Mouse (Mus musculus) CH12.LX (cell line): Measurements from ENCODE around the gene Gm20388. TPM values are rescaled to one million over a fixed set of nuclear protein-coding genes. Genes with fewer than 3 reads are reported as not detected.

ENCODE experiments used
- DNase-seq: peaks from one replicate; pipeline ENCODE4 v3.0.0-alpha.2; 2013; ENCODE audit errors: extremely low read depth
- H3K27ac ChIP-seq: 2 replicates; pipeline ENCODE4 v1.5.1; 2012; ENCODE audit warnings: low read depth, mild to moderate bottlenecking, control low read depth, moderate library complexity; ENCODE audit not compliant: insufficient read depth
- H3K27me3 ChIP-seq: replicated peaks from 2 replicates; pipeline ENCODE3; 2012; ENCODE audit warnings: inconsistent platforms
- H3K36me3 ChIP-seq, 2 experiments: replicated peaks in 1 of 2; 2 replicates each; pipeline versions ENCODE3 to v1.6.1; 2012; ENCODE audit warnings: inconsistent platforms in 1 of 2, low read length in 1 of 2, mild to moderate bottlenecking in 1 of 2, mixed read lengths in 1 of 2, moderate library complexity in 1 of 2; ENCODE audit not compliant: control insufficient read depth in 1 of 2, insufficient read depth in 1 of 2
- H3K4me1 ChIP-seq, 2 experiments: 2 replicates each; pipeline ENCODE4 v1.6.1; 2012; ENCODE audit warnings: inconsistent platforms in 1 of 2, moderate library complexity in 1 of 2; ENCODE audit not compliant: insufficient read depth in 2 of 2, control insufficient read depth in 1 of 2
- H3K4me2 ChIP-seq: 2 replicates; pipeline ENCODE4 v1.6.1; 2012; ENCODE audit warnings: low read depth, mild to moderate bottlenecking, control low read depth; ENCODE audit not compliant: poor library complexity, insufficient read depth, severe bottlenecking
- H3K4me3 ChIP-seq, 3 experiments: fragments of 150-350 bp in 1 of 3; sonication (generic) in 1 of 3; replicated peaks in 1 of 3; 2 replicates each; pipeline versions ENCODE3 to v1.5.1; 2011 to 2012; ENCODE audit warnings: low read depth in 2 of 3, low read length in 2 of 3, mild to moderate bottlenecking in 2 of 3, moderate library complexity in 2 of 3, control low read depth in 1 of 3, improper control_type of control experiment in 1 of 3, inconsistent platforms in 1 of 3, mixed read lengths in 1 of 3; ENCODE audit not compliant: poor library complexity in 1 of 3
- H3K79me2 ChIP-seq: replicated peaks from 2 replicates; pipeline ENCODE4 v1.6.1; 2012; ENCODE audit warnings: mild to moderate bottlenecking, moderate library complexity; ENCODE audit not compliant: control insufficient read depth, poor library complexity, insufficient read depth, severe bottlenecking; ENCODE audit errors: extremely low read depth
- H3K9ac ChIP-seq: 2 replicates; pipeline ENCODE4 v1.6.1; 2012; ENCODE audit warnings: low read depth, mild to moderate bottlenecking, control low read depth, moderate library complexity; ENCODE audit not compliant: insufficient read depth
- H3K9me3 ChIP-seq: replicated peaks from 2 replicates; pipeline ENCODE3; 2012; ENCODE audit warnings: low read length, inconsistent platforms, mixed read lengths
- BHLHE40 ChIP-seq: IDR thresholded peaks from 2 replicates; pipeline ENCODE4 v1.6.1; 2011; ENCODE audit warnings: mild to moderate bottlenecking, low read depth, low read length, improper control_type of control experiment
- CHD1 ChIP-seq: IDR thresholded peaks from 2 replicates; pipeline ENCODE4 v1.6.1; 2012; ENCODE audit warnings: low read depth, low read length, improper control_type of control experiment, inconsistent platforms
- CHD2 ChIP-seq: IDR thresholded peaks from 2 replicates; pipeline ENCODE4 v1.6.1; 2011; ENCODE audit warnings: low read length, improper control_type of control experiment
- CTCF ChIP-seq, 2 experiments: IDR thresholded peaks in 1 of 2; conservative IDR thresholded peaks in 1 of 2; 2 replicates each; pipeline ENCODE4 v1.5.1; 2011 to 2012; ENCODE audit warnings: low read depth in 2 of 2, low read length in 2 of 2, improper control_type of control experiment in 1 of 2, inconsistent platforms in 1 of 2, mild to moderate bottlenecking in 1 of 2, moderate library complexity in 1 of 2
- E2F4 ChIP-seq: IDR thresholded peaks from 2 replicates; pipeline ENCODE4 v1.6.1; 2011; ENCODE audit warnings: low read depth, low read length, improper control_type of control experiment; ENCODE audit not compliant: insufficient replicate concordance
- ELF1 ChIP-seq: IDR thresholded peaks from 2 replicates; pipeline ENCODE4 v1.6.1; 2014; ENCODE audit warnings: low read depth, mild to moderate bottlenecking, inconsistent platforms, low read length, improper control_type of control experiment
- EP300 ChIP-seq: IDR thresholded peaks from 2 replicates; pipeline ENCODE4 v1.6.1; 2011; ENCODE audit warnings: low read length, improper control_type of control experiment
- ETS1 ChIP-seq: conservative IDR thresholded peaks from 2 replicates; pipeline ENCODE4 v1.6.1; 2012; ENCODE audit warnings: low read depth, mild to moderate bottlenecking, inconsistent platforms, low read length, improper control_type of control experiment, moderate library complexity
- GABPA ChIP-seq: IDR thresholded peaks from 2 replicates; pipeline ENCODE4 v1.6.1; 2012; ENCODE audit warnings: low read depth, low read length, improper control_type of control experiment, inconsistent platforms; ENCODE audit not compliant: insufficient replicate concordance
- HCFC1 ChIP-seq: IDR thresholded peaks from 2 replicates; pipeline ENCODE4 v1.6.1; 2012; ENCODE audit warnings: low read depth, mild to moderate bottlenecking, inconsistent platforms, low read length, improper control_type of control experiment
- IRF4 ChIP-seq: IDR thresholded peaks from 2 replicates; pipeline ENCODE4 v1.6.1; 2014; ENCODE audit warnings: low read depth, mild to moderate bottlenecking, inconsistent platforms, low read length, improper control_type of control experiment
- JUN ChIP-seq: IDR thresholded peaks from 2 replicates; pipeline ENCODE4 v1.6.1; 2011; ENCODE audit warnings: low read depth, mild to moderate bottlenecking, low read length, improper control_type of control experiment, moderate library complexity; ENCODE audit not compliant: insufficient read depth
- JUND ChIP-seq: conservative IDR thresholded peaks from 2 replicates; pipeline ENCODE4 v1.6.1; 2011; ENCODE audit warnings: low read depth, low read length, improper control_type of control experiment
- KAT2A ChIP-seq: IDR thresholded peaks from 2 replicates; pipeline ENCODE4 v1.6.1; 2012; ENCODE audit warnings: low read length, improper control_type of control experiment, inconsistent platforms; ENCODE audit not compliant: insufficient replicate concordance
- MAFK ChIP-seq: IDR thresholded peaks from 2 replicates; pipeline ENCODE4 v1.6.1; 2011; ENCODE audit warnings: low read length, improper control_type of control experiment; ENCODE audit not compliant: insufficient replicate concordance
- MAX ChIP-seq: IDR thresholded peaks from 2 replicates; pipeline ENCODE4 v1.6.1; 2011; ENCODE audit warnings: low read length, improper control_type of control experiment
- MAZ ChIP-seq: IDR thresholded peaks from 2 replicates; pipeline ENCODE4 v1.6.1; 2012; ENCODE audit warnings: low read depth, mild to moderate bottlenecking, inconsistent platforms, low read length, improper control_type of control experiment, moderate library complexity
- MEF2A ChIP-seq: IDR thresholded peaks from 2 replicates; pipeline ENCODE4 v1.6.1; 2014; ENCODE audit warnings: low read depth, mild to moderate bottlenecking, inconsistent platforms, low read length, improper control_type of control experiment, borderline replicate concordance
- MXI1 ChIP-seq: IDR thresholded peaks from 2 replicates; pipeline ENCODE4 v1.6.1; 2011; ENCODE audit warnings: mild to moderate bottlenecking, low read depth, low read length, improper control_type of control experiment
- MYC ChIP-seq: IDR thresholded peaks from 2 replicates; pipeline ENCODE4 v1.6.1; 2011; ENCODE audit warnings: low read depth, mild to moderate bottlenecking, improper control_type of control experiment, low read length
- NELFE ChIP-seq: IDR thresholded peaks from 2 replicates; pipeline ENCODE4 v1.6.1; 2011; ENCODE audit warnings: low read depth, low read length, improper control_type of control experiment
- NRF1 ChIP-seq: IDR thresholded peaks from 2 replicates; pipeline ENCODE4 v1.6.1; 2014; ENCODE audit warnings: low read depth, mild to moderate bottlenecking, inconsistent platforms, low read length, improper control_type of control experiment, moderate library complexity
- PAX5 ChIP-seq: IDR thresholded peaks from 2 replicates; pipeline ENCODE4 v1.6.1; 2012; ENCODE audit warnings: low read length, inconsistent platforms, mixed read lengths
- POLR2A ChIP-seq: IDR thresholded peaks from 2 replicates; pipeline ENCODE4 v1.6.1; 2011; ENCODE audit warnings: low read depth, mild to moderate bottlenecking, improper control_type of control experiment, low read length
- POLR2AphosphoS2 ChIP-seq: IDR thresholded peaks from 2 replicates; pipeline ENCODE4 v1.6.1; 2011; ENCODE audit warnings: low read depth, low read length, improper control_type of control experiment
- RAD21 ChIP-seq: IDR thresholded peaks from 2 replicates; pipeline ENCODE4 v1.6.1; 2011; ENCODE audit warnings: low read depth, mild to moderate bottlenecking, low read length, improper control_type of control experiment, moderate library complexity
- RCOR1 ChIP-seq: conservative IDR thresholded peaks from 2 replicates; pipeline ENCODE4 v1.6.1; 2012; ENCODE audit warnings: low read depth, mild to moderate bottlenecking, inconsistent platforms, low read length, improper control_type of control experiment
- SIN3A ChIP-seq: IDR thresholded peaks from 2 replicates; pipeline ENCODE4 v1.6.1; 2012; ENCODE audit warnings: low read length, improper control_type of control experiment, inconsistent platforms
- SMC3 ChIP-seq: IDR thresholded peaks from 2 replicates; pipeline ENCODE4 v1.6.1; 2011; ENCODE audit warnings: low read depth, low read length, improper control_type of control experiment
- TBP ChIP-seq: conservative IDR thresholded peaks from 2 replicates; pipeline ENCODE4 v1.6.1; 2011; ENCODE audit warnings: low read depth, low read length, improper control_type of control experiment
- TCF12 ChIP-seq: IDR thresholded peaks from 2 replicates; pipeline ENCODE4 v1.6.1; 2014; ENCODE audit warnings: low read depth, mild to moderate bottlenecking, inconsistent platforms, low read length, improper control_type of control experiment
- USF1 ChIP-seq: IDR thresholded peaks from 2 replicates; pipeline ENCODE4 v1.6.1; 2014; ENCODE audit warnings: low read depth, mild to moderate bottlenecking, inconsistent platforms, low read length, improper control_type of control experiment
- USF2 ChIP-seq: conservative IDR thresholded peaks from 2 replicates; pipeline ENCODE4 v1.6.1; 2011; ENCODE audit warnings: low read depth, low read length, improper control_type of control experiment
- ZC3H11A ChIP-seq: IDR thresholded peaks from 2 replicates; pipeline ENCODE4 v1.6.1; 2012; ENCODE audit warnings: low read depth, mild to moderate bottlenecking, inconsistent platforms, low read length, improper control_type of control experiment
- ZKSCAN1 ChIP-seq: IDR thresholded peaks from 2 replicates; pipeline ENCODE4 v1.6.1; 2012; ENCODE audit warnings: low read depth, inconsistent platforms, low read length, improper control_type of control experiment, borderline replicate concordance
- ZMIZ1 ChIP-seq: IDR thresholded peaks from 2 replicates; pipeline ENCODE4 v1.6.1; 2012; ENCODE audit warnings: low read depth, mild to moderate bottlenecking, inconsistent platforms, low read length, improper control_type of control experiment
- ZNF384 ChIP-seq: IDR thresholded peaks from 2 replicates; pipeline ENCODE4 v1.6.1; 2012; ENCODE audit warnings: low read depth, low read length, improper control_type of control experiment, inconsistent platforms
- dilution Hi-C: fragments of 300-500 bp; cut with MboI; formaldehyde crosslinking; loops from 2 replicates; pipeline ENCODE4 v1.14.3; 2020; ENCODE audit warnings: low sequenced_read_pairs; ENCODE audit not compliant: extremely low pct_unique_long_range_greater_than_20kb, extremely low pct_ligation_motif_present
- in situ Hi-C: fragments of 300-500 bp; cut with MboI; formaldehyde crosslinking; loops from 3 replicates; pipeline ENCODE4 v1.14.3; 2019; ENCODE audit warnings: low sequenced_read_pairs, low pct_ligation_motif_present, low pct_unique_long_range_greater_than_20kb, mixed read lengths
- polyA plus RNA-seq: library from polyadenylated mRNA; unstranded; fragments of >175 nt; gene quantifications from 2 replicates; pipeline ENCODE4 v1.2.1, GENCODE M21; 2012; ENCODE audit warnings: low read depth; ENCODE audit not compliant: insufficient read length
- total RNA-seq, 2 experiments: library from RNA; depleted of rRNA; stranded (reverse); fragments of 300-350 nt in 1 of 2; fragments of >200 nt in 1 of 2; gene quantifications; 2 replicates each; pipeline ENCODE4 v1.2.3; 2012 to 2014

The Gm20388 gene
- total and polyA plus RNA-seq, 3 experiments: 14.8 to 26.3 (median 22.2) TPM

DNA sequence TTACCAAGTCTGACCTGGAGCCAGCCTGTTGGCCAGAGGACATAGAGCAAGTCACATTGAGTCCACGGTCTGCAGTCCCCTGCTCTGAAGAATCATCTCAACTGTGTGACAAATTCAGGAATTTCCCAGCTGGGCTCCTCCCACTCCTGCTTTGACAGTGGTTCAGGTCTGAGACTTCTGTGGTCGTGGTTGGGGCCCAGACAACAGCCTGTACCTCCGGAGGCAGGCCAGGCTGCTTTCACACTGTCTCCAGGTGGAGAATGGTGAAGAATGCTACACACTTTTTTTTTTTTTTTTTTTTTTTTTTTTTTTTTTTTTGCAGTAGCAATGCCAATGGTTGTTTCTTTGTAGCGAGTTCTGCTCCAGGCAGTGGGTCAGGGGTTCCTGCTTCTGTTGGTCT is 4175.0 kb downstream of the Gm20388 start (continued):
- TF ChIP-seq MAZ (0 out of 2 replicates have a peak, but pooled peaks have one; percentile 16), SIN3A (peak; percentile 34; the same call in 1 of the 2 replicates), MYC (peak; percentile 70; the same call in 1 of the 2 replicates), TBP (no peak), ELF1 (no peak), HCFC1 (no peak), GABPA (no peak), ZKSCAN1 (no peak)
- TF ChIP-seq, all 38 proteins: peak for 14

- H3K27ac ChIP-seq: 0 out of 2 replicates have a peak overlapping the region, but pooled peaks have one; percentile 3
- H3K27me3 ChIP-seq: no peaks in the 10 kb centered on the region
- no peak overlapping the region; the same call in 1 of the 2 replicates for H3K4me2 ChIP-seq
- H3K9me3 ChIP-seq: peaks cover under 1% of the 10 kb centered on the region
- in situ Hi-C loops: loop anchor here (10.0 kb wide), 1 partner anchor 197 kb away; no protein-coding TSS in a partner anchor
- no peaks in the 10 kb centered on the region for H3K79me2 ChIP-seq
- DNase-seq: no peak
- no peak overlapping the region for H3K4me3 ChIP-seq
- dilution Hi-C loops: no loop called here
- no peak overlapping the region for H3K9ac ChIP-seq
- H3K36me3 ChIP-seq: no peaks in the 10 kb centered on the region
- H3K4me1 ChIP-seq: peaks cover 34 to 63% of the 10 kb centered on the region in 2 experiments
- TF ChIP-seq POLR2A (no peak), RAD21 (no peak; the same call in 1 of the 2 replicates), USF2 (no peak), NELFE (no peak), ZKSCAN1 (no peak), MAFK (no peak), CTCF (conservative IDR thresholded peaks at IDR 0.05 in 1 of 2, IDR thresholded peaks at IDR 0.05 in 1 of 2; ENCODE audit: low read depth in 2 of 2, low read length in 2 of 2) (no peak), TBP (0 out of 2 replicates have a peak, but pooled peaks have one; percentile 21), TCF12 (peak; percentile 85), JUN (no peak), MYC (no peak; the same call in 1 of the 2 replicates), CHD1 (no peak), USF1 (no peak), SMC3 (no peak), JUND (no peak), PAX5 (no peak), ETS1 (peak; percentile 63), BHLHE40 (peak; percentile 28; the same call in 1 of the 2 replicates), ZC3H11A (no peak), HCFC1 (no peak), MXI1 (0 out of 2 replicates have a peak, but pooled peaks have one; percentile 40), EP300 (peak; percentile 41; the same call in 1 of the 2 replicates), NRF1 (0 out of 2 replicates have a peak, but pooled peaks have one; percentile 17), IRF4 (peak; percentile 20; the same call in 1 of the 2 replicates), MAX (no peak), POLR2AphosphoS2 (no peak), CHD2 (no peak), ZNF384 (peak; percentile 34), KAT2A (no peak), MEF2A (0 out of 2 replicates have a peak, but pooled peaks have one; percentile 38), ZMIZ1 (no peak), GABPA (no peak), RCOR1 (no peak), SIN3A (no peak), E2F4 (no peak)
These were observed 4177.5 kb downstream of the Gm20388 start for GRCm38 (mm10) chr8:124088092-124088613.
